Mouse (Mus musculus) myocyte (in vitro differentiated cells): Measurements from ENCODE around the gene Gm42791. TPM values are rescaled to one million over a fixed set of nuclear protein-coding genes. Genes with fewer than 3 reads are reported as not detected.

Source experiments
- H3K27me3 ChIP-seq: one replicate; pipeline ENCODE4 v1.6.1; 2011; ENCODE audit not compliant: control insufficient read depth, insufficient read depth, insufficient read length
- H3K36me3 ChIP-seq: one replicate; pipeline ENCODE4 v1.6.1; 2011; ENCODE audit not compliant: control insufficient read depth, insufficient read depth
- H3K4me2 ChIP-seq: one replicate; pipeline ENCODE4 v1.6.1; 2011; ENCODE audit warnings: low read depth, control low read depth
- H3K4me3 ChIP-seq: one replicate; pipeline ENCODE4 v1.5.1; 2011; ENCODE audit warnings: mild to moderate bottlenecking, control low read depth, moderate library complexity
- H3K79me2 ChIP-seq: one replicate; pipeline ENCODE4 v1.6.1; 2011; ENCODE audit not compliant: control insufficient read depth, insufficient read depth
- H3ac ChIP-seq: one replicate; pipeline ENCODE4 v1.6.1; 2011; ENCODE audit not compliant: control insufficient read depth, insufficient read length
- CEBPB ChIP-seq: IDR thresholded peaks from 2 replicates; pipeline ENCODE4 v1.6.1; 2011; ENCODE audit warnings: mild to moderate bottlenecking, moderate library complexity; ENCODE audit not compliant: poor library complexity, insufficient read depth, severe bottlenecking
- E2F4 ChIP-seq: IDR thresholded peaks from one replicate; pipeline ENCODE4 v1.6.1; 2011; ENCODE audit warnings: mild to moderate bottlenecking, control low read depth, moderate library complexity; ENCODE audit not compliant: insufficient read depth
- MAX ChIP-seq: IDR thresholded peaks from one replicate; pipeline ENCODE4 v1.6.1; 2011; ENCODE audit warnings: low read depth, mild to moderate bottlenecking, control low read depth
- MYOD1 ChIP-seq, 3 experiments: IDR thresholded peaks; one replicate each; pipeline ENCODE4 v1.6.1; 2011; ENCODE audit warnings: control low read depth in 2 of 3, low read depth in 2 of 3, mild to moderate bottlenecking in 2 of 3, moderate library complexity in 1 of 3; ENCODE audit not compliant: insufficient read length in 2 of 3, control insufficient read depth in 1 of 3
- MYOG ChIP-seq, 3 experiments: IDR thresholded peaks; one replicate each; pipeline ENCODE4 v1.6.1; 2011; ENCODE audit warnings: control low read depth in 2 of 3, low read depth in 2 of 3, mild to moderate bottlenecking in 2 of 3; ENCODE audit not compliant: insufficient read length in 2 of 3, control insufficient read depth in 1 of 3, insufficient read depth in 1 of 3
- POLR2A ChIP-seq: IDR thresholded peaks from one replicate; pipeline ENCODE4 v1.6.1; 2011; ENCODE audit warnings: low read depth, mild to moderate bottlenecking, control low read depth, moderate library complexity; ENCODE audit not compliant: insufficient read length
- POLR2AphosphoS2 ChIP-seq: IDR thresholded peaks from one replicate; pipeline ENCODE4 v1.6.1; 2011; ENCODE audit warnings: low read depth, control low read depth; ENCODE audit not compliant: insufficient read length
- REST ChIP-seq: IDR thresholded peaks from one replicate; pipeline ENCODE4 v1.6.1; 2011; ENCODE audit warnings: mild to moderate bottlenecking, control low read depth, moderate library complexity; ENCODE audit not compliant: insufficient read depth, insufficient read length
- SRF ChIP-seq: IDR thresholded peaks from one replicate; pipeline ENCODE4 v1.6.1; 2011; ENCODE audit warnings: low read depth; ENCODE audit not compliant: control insufficient read depth, insufficient read length
- TCF12 ChIP-seq: IDR thresholded peaks from one replicate; pipeline ENCODE4 v1.6.1; 2011; ENCODE audit warnings: mild to moderate bottlenecking, control low read depth; ENCODE audit not compliant: poor library complexity, insufficient read depth, severe bottlenecking
- TCF3 ChIP-seq: IDR thresholded peaks from one replicate; pipeline ENCODE4 v1.6.1; 2011; ENCODE audit warnings: low read depth, control low read depth; ENCODE audit not compliant: insufficient read length
- USF1 ChIP-seq: IDR thresholded peaks from one replicate; pipeline ENCODE4 v1.6.1; 2011; ENCODE audit warnings: low read depth, mild to moderate bottlenecking, control low read depth, moderate library complexity
- polyA plus RNA-seq: library from polyadenylated mRNA; unstranded; fragments of >200 nt; fragmentation: generic; extraction: Trizol; gene quantifications from one replicate; pipeline ENCODE4 v1.2.1, GENCODE M21; 2012; ENCODE audit warnings: missing spikeins

The Gm42791 gene
- polyA plus RNA-seq, result 0.11 TPM

DNA sequence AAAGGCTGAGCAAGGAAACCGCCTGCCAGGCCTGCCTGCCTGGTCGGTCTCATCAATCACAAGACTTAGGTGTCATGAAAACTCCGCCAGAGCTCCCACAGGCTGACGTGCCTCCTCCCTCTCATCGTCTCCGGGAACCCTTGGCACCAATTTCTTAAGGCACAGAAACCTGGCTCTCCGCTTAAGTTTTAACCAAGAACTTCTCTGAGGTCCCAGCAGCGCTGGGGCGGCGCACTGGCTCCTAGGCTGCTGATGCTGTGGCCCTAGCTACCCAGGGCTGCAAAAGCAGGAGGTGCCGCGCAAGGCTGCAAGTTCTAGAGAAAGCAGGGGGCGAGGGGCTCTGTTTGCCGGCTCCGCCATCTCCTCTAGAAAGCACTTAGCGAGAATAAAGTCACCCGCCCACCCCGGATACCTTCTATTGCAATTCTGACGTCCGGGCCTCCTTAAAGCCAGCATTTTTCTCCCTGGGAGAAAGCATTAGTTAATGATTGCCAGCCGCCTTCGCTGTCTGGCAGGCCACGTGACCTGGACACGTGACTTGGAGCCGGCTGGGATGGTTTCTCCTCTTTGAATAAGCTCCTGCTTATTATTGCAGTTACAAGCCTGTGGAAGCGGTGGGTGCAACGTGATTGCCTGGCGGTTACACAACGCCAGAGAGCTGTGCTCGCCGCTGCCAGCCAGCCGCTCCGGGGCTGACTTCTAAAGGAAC is at the start of gene Gm42791:
TSS of gene Gm42791 (minus strand) at position 442 of the 709 bp plus-strand sequence.
- Histone ChIP-seq H3K36me3 (peaks cover 10% of the 10 kb centered on the region), H3K4me2 (peak within 1 kb of the TSS; percentile 98), H3ac (peak within 1 kb of the TSS; percentile 14), H3K4me3 (peak within 1 kb of the TSS; percentile 56), H3K27me3 (no peaks in the 10 kb centered on the region), H3K79me2 (peaks cover 7% of the 10 kb centered on the region)
- no peak for TF ChIP-seq MYOD1 (IDR thresholded peaks at IDR 0.05; ENCODE audit: control insufficient read depth in 1 of 3, insufficient read length in 2 of 3, low read depth in 2 of 3)
- TF ChIP-seq SRF, result no peak
- no peak for TF ChIP-seq TCF3
- no peak for TF ChIP-seq REST
- no peak for TF ChIP-seq E2F4
- peak; percentile 99 for TF ChIP-seq USF1
- TF ChIP-seq TCF12, result no peak
- peak; percentile 88 for TF ChIP-seq POLR2A
- peak; percentile 90 for TF ChIP-seq CEBPB
- no peak for TF ChIP-seq MYOG (IDR thresholded peaks at IDR 0.05; ENCODE audit: control insufficient read depth in 1 of 3, insufficient read depth in 1 of 3, insufficient read length in 2 of 3, low read depth in 2 of 3)
- TF ChIP-seq POLR2AphosphoS2, result peak; percentile 86
- peak; percentile 84 for TF ChIP-seq MAX

DNA sequence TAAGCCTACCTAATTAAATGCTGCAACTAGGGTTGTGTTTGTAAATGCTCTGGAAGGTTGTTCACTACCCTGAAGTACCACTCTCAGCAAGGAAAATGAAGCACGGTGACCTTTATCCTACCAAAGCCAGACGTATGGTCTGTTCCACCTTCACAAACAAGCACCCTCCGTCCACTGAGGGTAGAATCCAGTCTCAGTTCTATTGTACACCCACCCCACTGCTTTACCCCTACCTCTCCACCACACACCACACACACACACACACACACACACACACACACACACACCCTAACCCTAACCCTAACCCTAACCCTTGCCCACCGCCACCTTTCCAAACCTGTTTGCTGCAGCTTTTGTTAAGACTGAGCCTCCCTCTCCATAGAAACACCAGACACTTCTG is 49.1 kb upstream of the Gm42791 start:
- H3K27me3 ChIP-seq, result no peaks in the 10 kb centered on the region
- peaks cover 19% of the 10 kb centered on the region for H3K36me3 ChIP-seq
- H3ac ChIP-seq, result no peak overlapping the region
- no peak overlapping the region for H3K4me2 ChIP-seq
- no peak overlapping the region for H3K4me3 ChIP-seq
- H3K79me2 ChIP-seq, result no peaks in the 10 kb centered on the region
- TF ChIP-seq CEBPB (no peak), POLR2AphosphoS2 (peak; percentile 22)

DNA sequence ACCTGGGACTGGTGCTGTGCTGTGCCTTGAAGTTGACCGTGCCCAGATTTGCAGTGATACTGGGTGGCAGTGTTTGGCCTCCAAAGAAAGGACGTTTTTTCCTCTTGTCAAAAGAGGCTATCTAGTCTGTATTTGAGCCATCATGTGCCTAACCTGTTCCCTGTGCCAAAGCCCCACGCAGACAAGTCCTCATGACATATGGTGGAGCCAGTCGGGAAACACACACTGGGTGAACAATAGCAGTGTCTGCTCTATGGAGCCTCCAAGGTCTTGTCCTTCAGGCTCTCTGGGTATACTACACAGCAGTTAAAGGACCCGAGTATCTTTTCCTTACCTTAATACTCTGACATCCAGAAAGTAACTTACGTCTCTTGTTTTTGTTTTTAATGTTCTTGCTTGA is 48.3 kb upstream of the Gm42791 start:
- no peak overlapping the region for H3ac ChIP-seq
- no peak overlapping the region for H3K4me2 ChIP-seq
- no peak overlapping the region for H3K4me3 ChIP-seq
- H3K79me2 ChIP-seq, result no peaks in the 10 kb centered on the region
- H3K36me3 ChIP-seq, result peaks cover 14% of the 10 kb centered on the region
- TF ChIP-seq SRF, result no peak
- no peak for TF ChIP-seq CEBPB
- no peak for TF ChIP-seq TCF12
- no peak for TF ChIP-seq MYOD1 (IDR thresholded peaks at IDR 0.05; ENCODE audit: control insufficient read depth in 1 of 3, insufficient read length in 2 of 3, low read depth in 2 of 3)
- TF ChIP-seq REST, result no peak
- TF ChIP-seq POLR2AphosphoS2, result no peak
- no peak for TF ChIP-seq MYOG (IDR thresholded peaks at IDR 0.05; ENCODE audit: control insufficient read depth in 1 of 3, insufficient read depth in 1 of 3, insufficient read length in 2 of 3, low read depth in 2 of 3)
- no peak for TF ChIP-seq E2F4
- TF ChIP-seq POLR2A, result no peak
- TF ChIP-seq TCF3, result no peak
- TF ChIP-seq MAX, result no peak
- no peak for TF ChIP-seq USF1
- no peaks in the 10 kb centered on the region for H3K27me3 ChIP-seq

DNA sequence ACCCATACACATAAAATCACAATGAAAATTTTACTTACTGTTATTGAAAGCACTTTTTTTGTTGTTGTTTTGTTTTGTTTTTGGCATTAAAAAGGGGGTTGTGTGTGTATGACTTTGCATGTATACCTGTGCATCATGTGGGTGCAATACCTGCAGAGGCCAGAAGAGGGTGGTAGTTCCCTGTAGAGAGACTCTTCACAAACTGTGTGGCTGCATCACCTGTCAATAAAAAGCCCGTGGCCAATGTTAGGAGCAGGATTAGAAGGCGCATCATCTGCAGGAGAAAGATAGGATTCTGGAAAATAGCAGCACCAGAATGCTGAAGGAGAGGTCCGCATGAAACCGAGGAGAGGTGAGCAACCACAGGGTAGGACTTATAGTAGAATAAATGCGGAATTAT is 44.9 kb upstream of the Gm42791 start:
- H3K4me3 ChIP-seq, result no peak overlapping the region
- TF ChIP-seq POLR2A (no peak), CEBPB (no peak), REST (no peak), SRF (no peak), MYOG (IDR thresholded peaks at IDR 0.05; ENCODE audit: control insufficient read depth in 1 of 3, insufficient read depth in 1 of 3, insufficient read length in 2 of 3, low read depth in 2 of 3) (no peak), POLR2AphosphoS2 (no peak), USF1 (no peak), TCF12 (no peak), E2F4 (no peak), MYOD1 (IDR thresholded peaks at IDR 0.05; ENCODE audit: control insufficient read depth in 1 of 3, insufficient read length in 2 of 3, low read depth in 2 of 3) (no peak), MAX (no peak), TCF3 (no peak)
- H3K36me3 ChIP-seq, result no peaks in the 10 kb centered on the region
- no peak overlapping the region for H3ac ChIP-seq
- H3K27me3 ChIP-seq, result no peaks in the 10 kb centered on the region
- no peaks in the 10 kb centered on the region for H3K79me2 ChIP-seq
- no peak overlapping the region for H3K4me2 ChIP-seq

DNA sequence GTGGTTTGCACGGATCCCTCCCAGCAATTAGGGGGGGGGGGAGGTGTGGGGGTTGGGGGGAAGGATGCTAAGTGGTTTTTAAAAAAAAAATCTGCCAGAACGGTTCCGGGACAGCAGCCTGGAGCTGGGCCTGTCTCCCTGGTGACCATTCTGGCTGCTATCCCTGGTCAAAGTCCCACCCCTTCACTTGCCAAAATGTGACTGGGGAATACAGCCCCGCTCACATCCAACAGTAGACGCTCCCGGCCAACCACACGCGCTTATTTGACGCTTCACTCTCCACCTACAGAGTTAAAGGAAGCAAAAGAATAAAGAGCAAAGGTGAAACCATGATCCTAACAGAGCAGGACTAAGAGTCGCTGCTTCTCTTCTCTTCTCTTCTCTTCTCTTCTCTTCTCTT is 42.8 kb upstream of the Gm42791 start:
- Histone ChIP-seq H3K4me3 (no peak overlapping the region), H3K36me3 (no peaks in the 10 kb centered on the region), H3K79me2 (no peaks in the 10 kb centered on the region), H3K4me2 (no peak overlapping the region), H3ac (no peak overlapping the region), H3K27me3 (no peaks in the 10 kb centered on the region)
- TF ChIP-seq TCF12 (no peak), TCF3 (no peak), MAX (no peak), USF1 (no peak), MYOD1 (IDR thresholded peaks at IDR 0.05; ENCODE audit: control insufficient read depth in 1 of 3, insufficient read length in 2 of 3, low read depth in 2 of 3) (no peak), SRF (no peak), POLR2A (no peak), REST (no peak), CEBPB (no peak), E2F4 (no peak), MYOG (IDR thresholded peaks at IDR 0.05; ENCODE audit: control insufficient read depth in 1 of 3, insufficient read depth in 1 of 3, insufficient read length in 2 of 3, low read depth in 2 of 3) (no peak), POLR2AphosphoS2 (no peak)
